Mouse (Mus musculus) forebrain, embryonic 15.5 days (tissue): ENCODE data around the gene Cd68. TPM values are rescaled to one million over a fixed set of nuclear protein-coding genes. Genes with fewer than 3 reads are reported as not detected.

Source experiments
- ATAC-seq: fragments of 200-750 bp; cut with Nextera tagmentation; replicated peaks from 2 replicates; pipeline ENCODE4 v1.8.0; 2017; ENCODE audit warnings: mild to moderate bottlenecking, moderate TSS enrichment, moderate library complexity
- H3K27ac ChIP-seq: fragments of 300-500 bp; sonication (generic); replicated peaks from 2 replicates; pipeline ENCODE4 v1.5.1; 2015; ENCODE audit warnings: mild to moderate bottlenecking, inconsistent platforms
- H3K27me3 ChIP-seq: fragments of 300-500 bp; sonication (generic); 2 replicates; pipeline ENCODE4 v1.6.1; 2015; ENCODE audit warnings: inconsistent platforms
- H3K36me3 ChIP-seq: fragments of 300-500 bp; sonication (generic); 2 replicates; pipeline ENCODE4 v1.6.1; 2015; ENCODE audit warnings: mild to moderate bottlenecking, inconsistent platforms
- H3K4me1 ChIP-seq: fragments of 300-500 bp; sonication (generic); 2 replicates; pipeline ENCODE4 v1.6.1; 2015; ENCODE audit warnings: inconsistent platforms
- H3K4me2 ChIP-seq: fragments of 300-500 bp; sonication (generic); replicated peaks from 2 replicates; pipeline ENCODE4 v1.6.1; 2015; ENCODE audit warnings: mild to moderate bottlenecking, inconsistent platforms
- H3K4me3 ChIP-seq: fragments of 300-500 bp; sonication (generic); 2 replicates; pipeline ENCODE4 v1.5.1; 2015; ENCODE audit warnings: mild to moderate bottlenecking, inconsistent platforms
- H3K9ac ChIP-seq: fragments of 300-500 bp; sonication (generic); replicated peaks from 2 replicates; pipeline ENCODE4 v1.6.1; 2015; ENCODE audit warnings: mild to moderate bottlenecking, inconsistent platforms
- H3K9me3 ChIP-seq: fragments of 300-500 bp; sonication (generic); 2 replicates; pipeline ENCODE4 v1.6.1; 2016; ENCODE audit warnings: inconsistent platforms
- WGBS: fragments of 180-500 bp; shearing (Covaris S2); methylation state at CpG from one replicate; pipeline ENCODE4 v1.1.7; 2015; ENCODE audit warnings: mixed read lengths; 5-methylcytosine and 5-hydroxymethylcytosine counted together
- polyA plus RNA-seq: library from polyadenylated mRNA; unstranded; fragments of >200 nt; fragmentation: Nextera tagmentation; extraction: Ambion mirVana; gene quantifications from 2 replicates; pipeline ENCODE4 v1.2.1, GENCODE M21; 2015

The Cd68 gene
- polyA plus RNA-seq, 1 experiment from 2014 or later: 6.7 TPM

DNA sequence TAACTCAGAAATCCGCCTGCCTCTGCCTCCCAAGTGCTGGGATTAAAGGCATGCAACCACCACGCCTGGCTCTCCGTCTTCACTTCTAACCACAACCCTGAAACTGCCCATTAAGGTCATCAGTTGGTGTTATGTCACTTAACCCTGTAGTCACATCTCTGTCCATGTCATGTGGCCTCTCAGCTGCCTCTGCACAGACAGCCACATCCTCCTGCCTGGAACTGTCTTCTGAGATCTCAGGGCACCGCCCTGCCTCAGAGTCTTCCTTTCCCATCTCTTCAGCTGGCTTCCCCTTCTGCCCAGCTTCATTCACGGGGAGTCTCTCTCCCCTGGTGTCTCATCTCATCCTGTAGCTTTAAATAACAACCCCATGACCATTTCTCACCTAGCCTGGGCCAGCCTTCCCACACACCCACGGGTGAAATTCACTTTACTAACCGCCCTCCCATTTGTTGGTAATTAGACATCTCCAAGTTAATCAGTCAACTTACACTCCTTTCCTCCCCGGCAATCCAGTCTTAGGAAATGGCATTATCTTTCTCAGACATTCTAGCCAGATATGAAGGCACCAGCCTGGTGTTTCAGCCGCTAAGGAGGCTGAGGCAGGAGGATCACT lies 26.4 kb upstream of the Cd68 start:
- WGBS: 82% methylated on average over 9 of the region's 9 CpGs
- Histone ChIP-seq H3K9ac (no peak overlapping the region), H3K4me1 (peaks cover 12% of the 10 kb centered on the region), H3K9me3 (no peaks in the 10 kb centered on the region), H3K36me3 (no peaks in the 10 kb centered on the region), H3K27me3 (no peaks in the 10 kb centered on the region), H3K27ac (no peak overlapping the region), H3K4me3 (no peak overlapping the region), H3K4me2 (no peak overlapping the region)
- no peak for ATAC-seq

DNA sequence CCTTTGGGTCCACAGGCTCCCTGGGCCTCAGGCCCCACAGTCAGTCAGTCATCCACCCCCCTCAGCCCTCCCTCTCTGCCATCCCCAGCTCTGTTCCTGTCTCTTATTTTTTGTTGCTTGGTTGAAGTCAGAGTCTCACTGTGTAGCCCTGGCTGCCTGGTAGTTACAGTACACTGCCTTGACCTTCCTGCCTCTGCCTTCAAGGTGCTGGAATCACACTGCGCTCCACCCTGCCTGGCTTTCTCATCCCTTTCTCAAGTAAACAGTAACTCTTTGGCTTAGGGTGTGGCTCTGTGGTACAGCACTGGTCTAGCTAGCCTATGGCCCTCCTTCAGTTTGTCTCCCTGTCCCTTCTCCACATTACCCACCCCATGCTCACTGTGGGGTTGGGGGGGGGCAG lies 23.9 kb upstream of the Cd68 start:
- ATAC-seq: no peak
- Histone ChIP-seq H3K4me1 (peaks cover 15% of the 10 kb centered on the region), H3K4me2 (no peak overlapping the region), H3K4me3 (no peak overlapping the region), H3K36me3 (no peaks in the 10 kb centered on the region), H3K9ac (no peak overlapping the region), H3K27ac (no peak overlapping the region), H3K27me3 (no peaks in the 10 kb centered on the region), H3K9me3 (no peaks in the 10 kb centered on the region)
- WGBS: 96% methylated on average over 1 of the region's 1 CpGs

GRCm38 (mm10) chr11:69687061-69687460 lies 21.1 kb upstream of the Cd68 start:
- Histone ChIP-seq H3K4me1 (peaks cover 30% of the 10 kb centered on the region), H3K9ac (no peak overlapping the region), H3K27ac (no peak overlapping the region), H3K4me3 (no peak overlapping the region), H3K27me3 (no peaks in the 10 kb centered on the region), H3K9me3 (no peaks in the 10 kb centered on the region), H3K4me2 (no peak overlapping the region), H3K36me3 (no peaks in the 10 kb centered on the region)
- WGBS: 65% methylated on average over 5 of the region's 5 CpGs
- ATAC-seq: no peak

GRCm38 (mm10) chr11:69686377-69686776 lies 20.4 kb upstream of the Cd68 start:
- Histone ChIP-seq H3K27ac (0 out of 2 replicates have a peak overlapping the region, but pooled peaks have one; percentile 39), H3K36me3 (no peaks in the 10 kb centered on the region), H3K4me2 (no peak overlapping the region), H3K9me3 (no peaks in the 10 kb centered on the region), H3K4me3 (no peak overlapping the region), H3K9ac (no peak overlapping the region), H3K27me3 (no peaks in the 10 kb centered on the region), H3K4me1 (peaks cover 31% of the 10 kb centered on the region)
- WGBS: 17% methylated on average over 4 of the region's 4 CpGs
- ATAC-seq: no peak

DNA sequence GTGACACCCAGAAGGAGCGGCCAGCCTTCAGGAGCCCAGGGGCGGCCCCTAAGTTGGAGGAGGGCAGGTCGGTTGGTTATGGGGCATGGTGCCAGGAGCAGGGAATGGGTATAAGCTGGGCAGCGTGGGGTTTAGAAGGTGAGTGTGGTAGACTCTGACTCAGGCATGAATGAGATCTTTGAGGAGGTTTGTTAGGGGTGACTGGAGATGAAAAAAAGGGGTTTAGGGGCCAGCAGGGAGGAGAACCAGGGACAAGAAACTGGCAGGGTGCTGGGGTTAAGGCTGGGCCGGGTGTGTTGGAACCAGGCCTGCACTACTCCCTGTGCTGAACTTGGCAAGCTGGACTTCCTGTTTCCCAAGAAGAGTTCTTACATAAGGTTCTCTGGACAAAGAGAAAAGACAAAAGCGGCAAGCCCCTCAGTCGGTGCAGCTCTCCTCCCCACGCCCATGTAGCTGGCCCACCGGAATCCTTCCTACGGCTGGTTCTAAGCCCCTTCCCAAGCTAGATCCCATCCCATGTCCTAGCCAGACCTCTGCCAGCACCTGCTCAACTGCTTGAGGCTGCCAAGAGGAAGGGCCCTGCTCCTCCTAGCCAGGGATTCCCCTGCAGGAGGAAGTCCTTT lies 19.7 kb upstream of the Cd68 start, which contains the start of gene Tnfsf13:
TSS of gene Tnfsf13 (minus strand) at position 259 of the 623 bp plus-strand sequence.
- Histone ChIP-seq H3K4me2 (no peak within 1 kb of the TSS), H3K27ac (peak within 1 kb of the TSS; percentile 39; the same call in 1 of the 2 replicates), H3K36me3 (no peaks in the 10 kb centered on the region), H3K9ac (no peak within 1 kb of the TSS), H3K4me1 (peaks cover 38% of the 10 kb centered on the region), H3K9me3 (no peaks in the 10 kb centered on the region), H3K4me3 (no peak within 1 kb of the TSS), H3K27me3 (no peaks in the 10 kb centered on the region)
- no peak for ATAC-seq
- WGBS: 45% methylated on average over 10 of the region's 10 CpGs

GRCm38 (mm10) chr11:69684936-69685335 lies 19.0 kb upstream of the Cd68 start:
- Histone ChIP-seq H3K9ac (no peak overlapping the region), H3K4me3 (no peak overlapping the region), H3K4me1 (peaks cover 45% of the 10 kb centered on the region), H3K27me3 (no peaks in the 10 kb centered on the region), H3K4me2 (no peak overlapping the region), H3K36me3 (peaks cover 3% of the 10 kb centered on the region; the same call in 1 of the 2 replicates), H3K27ac (0 out of 2 replicates have a peak overlapping the region, but pooled peaks have one; percentile 39), H3K9me3 (no peaks in the 10 kb centered on the region)
- 76% methylated on average over 6 of the region's 6 CpGs for WGBS
- ATAC-seq: no peak

DNA sequence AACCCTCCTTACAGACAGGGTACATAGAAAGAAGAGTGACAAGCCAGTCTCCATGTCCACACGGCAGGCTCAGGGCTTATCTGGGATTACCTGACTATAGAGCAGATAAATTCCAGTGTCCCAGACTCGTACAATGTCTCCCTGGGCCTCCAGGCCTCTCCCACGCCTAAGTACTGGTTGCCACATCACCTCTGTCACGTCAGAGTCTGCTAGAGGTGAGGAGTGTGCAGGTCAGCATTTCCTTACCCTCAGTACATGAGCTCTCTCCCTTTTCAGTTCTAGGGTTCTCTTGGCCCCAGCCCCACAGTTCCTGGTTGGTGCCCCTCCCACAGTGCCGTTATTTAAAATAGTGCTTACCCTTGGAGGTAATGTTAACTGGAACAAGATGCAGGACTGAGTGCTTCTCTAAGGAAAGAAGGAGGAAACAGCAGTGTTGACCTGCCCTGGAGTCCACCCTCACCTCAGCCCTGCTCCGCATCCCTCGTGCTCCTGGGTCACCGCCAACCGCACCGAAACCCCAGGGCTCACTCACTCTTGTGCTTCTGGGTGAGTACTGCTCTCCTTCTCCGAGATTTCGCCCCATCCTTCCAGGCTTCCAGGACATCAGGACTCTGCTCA lies 18.3 kb upstream of the Cd68 start:
- no peak overlapping the region for H3K9ac ChIP-seq
- H3K4me3 ChIP-seq: no peak overlapping the region
- H3K4me1 ChIP-seq: peaks cover 51% of the 10 kb centered on the region
- no peaks in the 10 kb centered on the region for H3K9me3 ChIP-seq
- H3K27ac ChIP-seq: no peak overlapping the region
- ATAC-seq: no peak
- 82% methylated on average over 12 of the region's 12 CpGs for WGBS
- H3K36me3 ChIP-seq: peaks cover 3% of the 10 kb centered on the region; the same call in 1 of the 2 replicates
- H3K27me3 ChIP-seq: no peaks in the 10 kb centered on the region
- H3K4me2 ChIP-seq: no peak overlapping the region

- ATAC-seq: no peak
- H3K4me2 ChIP-seq: no peak overlapping the region
- H3K36me3 ChIP-seq: peaks cover 6% of the 10 kb centered on the region
- H3K9me3 ChIP-seq: no peaks in the 10 kb centered on the region
- peaks cover 57% of the 10 kb centered on the region for H3K4me1 ChIP-seq
- peak overlapping the region; percentile 92 for H3K27ac ChIP-seq
- no peaks in the 10 kb centered on the region for H3K27me3 ChIP-seq
- H3K9ac ChIP-seq: no peak overlapping the region
- no peak overlapping the region for H3K4me3 ChIP-seq
- 82% methylated on average over 7 of the region's 7 CpGs for WGBS
Observed at GRCm38 (mm10) chr11:69683576-69683975, 17.6 kb upstream of the Cd68 start.

DNA sequence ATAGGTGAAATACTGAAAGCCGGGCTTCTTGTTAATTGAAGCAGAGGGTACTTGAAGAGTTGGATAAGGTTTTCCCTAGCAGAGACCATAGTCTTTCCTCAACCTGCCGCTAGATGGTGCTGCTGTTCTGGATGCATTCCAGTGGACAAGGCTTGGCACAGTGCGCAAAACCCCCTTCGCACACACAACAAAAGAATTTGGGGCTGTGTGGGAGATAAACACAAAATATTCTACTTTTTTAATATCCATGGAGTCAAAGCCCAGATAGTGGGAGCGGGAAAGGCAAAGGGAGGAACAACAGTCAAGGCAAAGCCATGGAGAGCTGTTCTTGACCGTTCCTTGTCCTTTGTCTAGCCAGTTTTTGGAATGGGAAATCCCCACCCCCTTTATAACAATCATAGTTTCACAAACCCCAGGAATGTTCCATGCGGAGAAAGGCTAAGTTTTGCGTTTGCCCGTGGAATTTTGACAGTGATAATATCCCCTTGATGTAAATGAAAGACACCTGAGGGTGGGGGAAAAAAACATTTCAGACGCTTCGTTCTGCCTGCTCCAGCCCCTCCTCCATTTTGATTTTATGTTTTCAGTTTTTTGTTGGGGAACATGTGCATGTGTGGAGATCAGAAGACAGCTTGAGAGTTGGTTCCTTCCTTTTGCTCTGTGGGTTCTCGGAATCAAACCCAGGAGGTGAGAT lies 17.0 kb upstream of the Cd68 start:
- Histone ChIP-seq H3K4me2 (peak overlapping the region; percentile 96), H3K4me1 (peaks cover 59% of the 10 kb centered on the region), H3K9me3 (no peaks in the 10 kb centered on the region), H3K36me3 (peaks cover 12% of the 10 kb centered on the region), H3K27ac (peak overlapping the region; percentile 92), H3K4me3 (peak overlapping the region; percentile 78), H3K27me3 (no peaks in the 10 kb centered on the region), H3K9ac (peak overlapping the region; percentile 52)
- peak; percentile 55 for ATAC-seq
- WGBS: 14% methylated on average over 12 of the region's 12 CpGs

GRCm38 (mm10) chr11:69682209-69682839 lies 16.4 kb upstream of the Cd68 start:
- Histone ChIP-seq H3K27ac (peak overlapping the region; percentile 92), H3K4me1 (peaks cover 59% of the 10 kb centered on the region), H3K9me3 (no peaks in the 10 kb centered on the region), H3K4me3 (peak overlapping the region; percentile 78), H3K9ac (peak overlapping the region; percentile 82), H3K27me3 (no peaks in the 10 kb centered on the region), H3K36me3 (peaks cover 16% of the 10 kb centered on the region), H3K4me2 (peak overlapping the region; percentile 96)
- 22% methylated on average over 24 of the region's 24 CpGs for WGBS
- peak; percentile 4; the same call in 1 of the 2 replicates for ATAC-seq

- Histone ChIP-seq H3K27ac (peak within 1 kb of the TSS; percentile 92), H3K9ac (peak within 1 kb of the TSS; percentile 82), H3K4me3 (peak within 1 kb of the TSS; percentile 78), H3K4me1 (peaks cover 59% of the 10 kb centered on the region), H3K27me3 (no peaks in the 10 kb centered on the region), H3K36me3 (peaks cover 23% of the 10 kb centered on the region), H3K9me3 (no peaks in the 10 kb centered on the region), H3K4me2 (peak within 1 kb of the TSS; percentile 96)
- ATAC-seq: peak; percentile 97
- under 1% methylated on average over 71 of the region's 80 CpGs for WGBS
Observed at GRCm38 (mm10) chr11:69681314-69682208, 15.6 kb upstream of the Cd68 start, which contains the start of gene Senp3. Senp3 (minus strand) TSS chr11:69682084.
